Mouse (Mus musculus) myocyte (in vitro differentiated cells): ENCODE measurements around the gene Cntf.

Experiments
- CEBPB ChIP-seq: IDR thresholded peaks from 2 replicates; pipeline ENCODE4 v1.6.1; 2011; ENCODE audit warnings: mild to moderate bottlenecking, moderate library complexity; ENCODE audit not compliant: poor library complexity, insufficient read depth, severe bottlenecking
- E2F4 ChIP-seq: IDR thresholded peaks from one replicate; pipeline ENCODE4 v1.6.1; 2011; ENCODE audit warnings: mild to moderate bottlenecking, control low read depth, moderate library complexity; ENCODE audit not compliant: insufficient read depth
- MYOD1 ChIP-seq, 3 experiments: IDR thresholded peaks; one replicate each; pipeline ENCODE4 v1.6.1; 2011; ENCODE audit warnings: control low read depth in 2 of 3, low read depth in 2 of 3, mild to moderate bottlenecking in 2 of 3, moderate library complexity in 1 of 3; ENCODE audit not compliant: insufficient read length in 2 of 3, control insufficient read depth in 1 of 3
- POLR2A ChIP-seq: IDR thresholded peaks from one replicate; pipeline ENCODE4 v1.6.1; 2011; ENCODE audit warnings: low read depth, mild to moderate bottlenecking, control low read depth, moderate library complexity; ENCODE audit not compliant: insufficient read length
- POLR2AphosphoS2 ChIP-seq: IDR thresholded peaks from one replicate; pipeline ENCODE4 v1.6.1; 2011; ENCODE audit warnings: low read depth, control low read depth; ENCODE audit not compliant: insufficient read length
- TCF12 ChIP-seq: IDR thresholded peaks from one replicate; pipeline ENCODE4 v1.6.1; 2011; ENCODE audit warnings: mild to moderate bottlenecking, control low read depth; ENCODE audit not compliant: poor library complexity, insufficient read depth, severe bottlenecking
- USF1 ChIP-seq: IDR thresholded peaks from one replicate; pipeline ENCODE4 v1.6.1; 2011; ENCODE audit warnings: low read depth, mild to moderate bottlenecking, control low read depth, moderate library complexity

- TF ChIP-seq TCF12, result no peak
- no peak for TF ChIP-seq USF1
- no peak for TF ChIP-seq E2F4
- TF ChIP-seq POLR2A, result no peak
- no peak for TF ChIP-seq MYOD1 (IDR thresholded peaks at IDR 0.05; ENCODE audit: control insufficient read depth in 1 of 3, insufficient read length in 2 of 3, low read depth in 2 of 3)
- no peak for TF ChIP-seq POLR2AphosphoS2
- no peak for TF ChIP-seq CEBPB
These were observed 46.2 kb downstream of the Cntf start for GRCm38 (mm10) chr19:12719189-12719588.
